Mouse (Mus musculus): ENCODE measurements around the gene Mctp1.

DNA sequence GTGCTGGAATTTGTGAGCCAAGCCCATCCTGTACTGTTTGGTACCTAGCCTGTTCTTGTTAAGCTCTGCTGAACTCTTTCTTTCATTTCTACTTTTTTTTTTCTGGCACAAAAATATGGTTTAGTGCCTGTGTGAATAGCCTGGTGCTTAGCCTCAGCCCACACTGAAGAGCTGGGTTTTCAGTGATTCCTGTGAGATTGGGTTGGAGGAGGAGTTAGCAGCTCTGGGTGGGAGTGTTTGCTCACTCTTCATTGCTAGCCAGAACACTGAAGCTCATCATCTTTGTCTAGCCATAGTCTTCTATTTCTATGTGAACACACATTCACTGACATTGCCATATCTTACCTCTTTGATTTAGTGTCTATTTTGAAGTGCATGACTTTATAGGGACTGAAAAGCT lies 225.1 kb downstream of the Mctp1 start:
- no peak for TF ChIP-seq POLR2A (IDR thresholded peaks at IDR 0.05; ENCODE audit: control insufficient read depth, low read depth, low read length)
- TF ChIP-seq CTCF (IDR thresholded peaks at IDR 0.05; ENCODE audit: control insufficient read depth, insufficient read depth, insufficient replicate concordance, low read depth, low read length): no peak
